Mouse (Mus musculus): Measurements from ENCODE around the gene Zswim4.

GRCm38 (mm10) chr8:84193161-84193560 is 43.7 kb downstream of the Zswim4 start:
- TF ChIP-seq CTCF (IDR thresholded peaks at IDR 0.05; ENCODE audit: low read depth, low read length) (no peak), POLR2A (IDR thresholded peaks at IDR 0.05; ENCODE audit: extremely low read depth, insufficient read depth, low read length) (no peak)

Measured in liver, adult 2 months (tissue).